Mouse (Mus musculus) forebrain, embryonic 10.5 days (tissue): ENCODE results near the gene Cby1. TPM values are rescaled to one million over a fixed set of nuclear protein-coding genes. Genes with fewer than 3 reads are reported as not detected.

Source experiments
- DNase-seq: peaks from one replicate; pipeline ENCODE4 v3.0.0-alpha.2; 2017; ENCODE audit warnings: low spot score; ENCODE audit errors: extremely low spot score
- H3K27ac ChIP-seq: fragments of 300-500 bp; sonication (generic); 2 replicates; pipeline ENCODE4 v1.5.1; 2016; ENCODE audit warnings: mild to moderate bottlenecking
- H3K27me3 ChIP-seq: fragments of 300-500 bp; sonication (generic); 2 replicates; pipeline ENCODE4 v1.6.1; 2016; ENCODE audit warnings: mild to moderate bottlenecking; ENCODE audit not compliant: poor library complexity, severe bottlenecking
- H3K36me3 ChIP-seq: fragments of 300-500 bp; sonication (generic); replicated peaks from 2 replicates; pipeline ENCODE4 v1.6.1; 2016; ENCODE audit warnings: mild to moderate bottlenecking, moderate library complexity
- H3K4me1 ChIP-seq: fragments of 300-500 bp; sonication (generic); 2 replicates; pipeline ENCODE4 v1.6.1; 2016
- H3K4me3 ChIP-seq: fragments of 300-500 bp; sonication (generic); 2 replicates; pipeline ENCODE4 v1.5.1; 2016; ENCODE audit warnings: mild to moderate bottlenecking, moderate library complexity
- H3K9me3 ChIP-seq: fragments of 300-500 bp; sonication (generic); 2 replicates; pipeline ENCODE4 v1.6.1; 2016; ENCODE audit warnings: mild to moderate bottlenecking, moderate library complexity
- WGBS: fragments of 180-500 bp; shearing (Covaris S2); methylation state at CpG from one replicate; pipeline ENCODE4 v1.1.7; 2016; 5-methylcytosine and 5-hydroxymethylcytosine counted together
- polyA plus RNA-seq: library from polyadenylated mRNA; unstranded; fragments of >200 nt; fragmentation: Nextera tagmentation; extraction: Ambion mirVana; gene quantifications from 2 replicates; pipeline ENCODE4 v1.2.1, GENCODE M21; 2016

Cby1 gene
- polyA plus RNA-seq, result 79.1 and 80.3 TPM in 2 replicates

- peaks cover 30% of the 10 kb centered on the region for H3K36me3 ChIP-seq
- H3K9me3 ChIP-seq, result peaks cover 5% of the 10 kb centered on the region; the same call in 1 of the 2 replicates
- WGBS, result under 1% methylated on average over 55 of the region's 55 CpGs
- peaks cover 15% of the 10 kb centered on the region for H3K4me1 ChIP-seq
- peak within 1 kb of the TSS; percentile 80 for H3K4me3 ChIP-seq
- H3K27me3 ChIP-seq, result no peaks in the 10 kb centered on the region
- peak; percentile 99 for DNase-seq
- H3K27ac ChIP-seq, result peak within 1 kb of the TSS; percentile 99
Measured at GRCm38 (mm10) chr15:79658531-79659375, at the start of gene Cby1, which contains the start of gene Fam227a. TSS of gene Cby1 (plus strand) at chr15:79659199. TSS of gene Fam227a (minus strand) at chr15:79658956.

- no peak for DNase-seq
- Histone ChIP-seq H3K27ac (no peak overlapping the region), H3K36me3 (peaks cover 27% of the 10 kb centered on the region), H3K4me3 (no peak overlapping the region), H3K4me1 (peaks cover 11% of the 10 kb centered on the region), H3K9me3 (peaks cover 11% of the 10 kb centered on the region), H3K27me3 (peaks cover 18% of the 10 kb centered on the region)
- WGBS, result 92% methylated on average over 2 of the region's 2 CpGs
Measured at GRCm38 (mm10) chr15:79609226-79609625, 49.8 kb upstream of the Cby1 start.

GRCm38 (mm10) chr15:79615501-79615900 lies 43.5 kb upstream of the Cby1 start:
- Histone ChIP-seq H3K27ac (no peak overlapping the region), H3K36me3 (peaks cover 74% of the 10 kb centered on the region), H3K27me3 (no peaks in the 10 kb centered on the region), H3K9me3 (peaks cover 2% of the 10 kb centered on the region; the same call in 1 of the 2 replicates), H3K4me1 (no peaks in the 10 kb centered on the region), H3K4me3 (no peak overlapping the region)
- 88% methylated on average over 7 of the region's 7 CpGs for WGBS
- DNase-seq, result no peak

GRCm38 (mm10) chr15:79616729-79617128 lies 42.3 kb upstream of the Cby1 start:
- H3K27ac ChIP-seq, result no peak overlapping the region
- H3K9me3 ChIP-seq, result no peaks in the 10 kb centered on the region
- H3K4me1 ChIP-seq, result no peaks in the 10 kb centered on the region
- H3K36me3 ChIP-seq, result peaks cover 77% of the 10 kb centered on the region
- H3K27me3 ChIP-seq, result no peaks in the 10 kb centered on the region
- H3K4me3 ChIP-seq, result no peak overlapping the region
- WGBS, result 83% methylated on average over 5 of the region's 5 CpGs
- no peak for DNase-seq

GRCm38 (mm10) chr15:79617135-79617534 lies 41.9 kb upstream of the Cby1 start:
- Histone ChIP-seq H3K4me3 (no peak overlapping the region), H3K4me1 (no peaks in the 10 kb centered on the region), H3K9me3 (no peaks in the 10 kb centered on the region), H3K27me3 (no peaks in the 10 kb centered on the region), H3K27ac (no peak overlapping the region), H3K36me3 (peaks cover 79% of the 10 kb centered on the region)
- WGBS, result 81% methylated on average over 11 of the region's 11 CpGs
- no peak for DNase-seq

GRCm38 (mm10) chr15:79618456-79618855 lies 40.5 kb upstream of the Cby1 start:
- Histone ChIP-seq H3K27ac (no peak overlapping the region), H3K4me1 (no peaks in the 10 kb centered on the region), H3K9me3 (no peaks in the 10 kb centered on the region), H3K36me3 (peaks cover 79% of the 10 kb centered on the region), H3K4me3 (no peak overlapping the region), H3K27me3 (no peaks in the 10 kb centered on the region)
- 90% methylated on average over 7 of the region's 7 CpGs for WGBS
- DNase-seq, result no peak

GRCm38 (mm10) chr15:79619770-79620414 lies 39.1 kb upstream of the Cby1 start:
- H3K4me3 ChIP-seq, result no peak overlapping the region
- H3K9me3 ChIP-seq, result no peaks in the 10 kb centered on the region
- no peaks in the 10 kb centered on the region for H3K4me1 ChIP-seq
- 86% methylated on average over 11 of the region's 11 CpGs for WGBS
- peaks cover 84% of the 10 kb centered on the region for H3K36me3 ChIP-seq
- H3K27me3 ChIP-seq, result no peaks in the 10 kb centered on the region
- H3K27ac ChIP-seq, result no peak overlapping the region
- no peak for DNase-seq

- no peaks in the 10 kb centered on the region for H3K9me3 ChIP-seq
- H3K27ac ChIP-seq, result no peak overlapping the region
- no peaks in the 10 kb centered on the region for H3K4me1 ChIP-seq
- H3K36me3 ChIP-seq, result peaks cover 83% of the 10 kb centered on the region
- H3K4me3 ChIP-seq, result no peak overlapping the region
- no peak for DNase-seq
- 83% methylated on average over 2 of the region's 2 CpGs for WGBS
- H3K27me3 ChIP-seq, result no peaks in the 10 kb centered on the region
Measured at GRCm38 (mm10) chr15:79630471-79630870, 28.5 kb upstream of the Cby1 start.

- H3K27ac ChIP-seq, result no peak overlapping the region
- no peaks in the 10 kb centered on the region for H3K27me3 ChIP-seq
- H3K9me3 ChIP-seq, result no peaks in the 10 kb centered on the region
- 87% methylated on average over 12 of the region's 12 CpGs for WGBS
- H3K4me3 ChIP-seq, result no peak overlapping the region
- H3K4me1 ChIP-seq, result no peaks in the 10 kb centered on the region
- H3K36me3 ChIP-seq, result peaks cover 45% of the 10 kb centered on the region
- no peak for DNase-seq
Measured at GRCm38 (mm10) chr15:79641135-79641817, 17.7 kb upstream of the Cby1 start.

- Histone ChIP-seq H3K27ac (no peak overlapping the region), H3K27me3 (no peaks in the 10 kb centered on the region), H3K9me3 (no peaks in the 10 kb centered on the region), H3K36me3 (peaks cover 45% of the 10 kb centered on the region), H3K4me1 (no peaks in the 10 kb centered on the region), H3K4me3 (no peak overlapping the region)
- WGBS, result 87% methylated on average over 2 of the region's 2 CpGs
- no peak for DNase-seq
Measured at GRCm38 (mm10) chr15:79645483-79645882, 13.5 kb upstream of the Cby1 start.

- H3K4me1 ChIP-seq, result no peaks in the 10 kb centered on the region
- WGBS, result 89% methylated on average over 12 of the region's 12 CpGs
- H3K9me3 ChIP-seq, result no peaks in the 10 kb centered on the region
- no peak overlapping the region for H3K27ac ChIP-seq
- H3K4me3 ChIP-seq, result no peak overlapping the region
- DNase-seq, result no peak
- H3K36me3 ChIP-seq, result peaks cover 38% of the 10 kb centered on the region
- no peaks in the 10 kb centered on the region for H3K27me3 ChIP-seq
Measured at GRCm38 (mm10) chr15:79648130-79648529, 10.9 kb upstream of the Cby1 start.

GRCm38 (mm10) chr15:79650569-79650968 lies 8.4 kb upstream of the Cby1 start:
- H3K4me3 ChIP-seq, result no peak overlapping the region
- no peaks in the 10 kb centered on the region for H3K4me1 ChIP-seq
- DNase-seq, result no peak
- no peaks in the 10 kb centered on the region for H3K9me3 ChIP-seq
- no peak overlapping the region for H3K27ac ChIP-seq
- no peaks in the 10 kb centered on the region for H3K27me3 ChIP-seq
- peaks cover 33% of the 10 kb centered on the region for H3K36me3 ChIP-seq
